33 mouse cellular contexts compared by ENCODE assay signal in the genomic region with DNA sequence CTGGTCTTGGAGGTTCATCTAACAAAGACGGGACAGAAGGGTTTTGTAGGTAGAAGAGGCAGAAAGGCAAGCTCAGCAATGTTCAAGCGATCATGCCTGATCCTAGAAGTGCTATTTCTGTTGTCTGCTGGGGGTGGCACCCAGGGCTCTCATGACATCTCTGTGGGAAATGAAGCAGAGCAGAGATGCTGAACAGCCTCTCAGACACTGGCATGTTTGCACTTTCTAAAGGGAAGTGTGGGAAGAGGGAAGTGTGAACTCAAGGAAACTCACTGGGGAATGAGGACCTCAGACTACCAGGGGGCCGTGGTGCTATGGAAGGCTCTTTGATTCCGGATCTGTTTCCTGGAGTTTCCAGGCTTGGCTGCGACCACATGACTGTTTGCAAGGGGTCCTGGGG. TPM values are rescaled to one million over a fixed set of nuclear protein-coding genes. Genes with fewer than 3 reads are reported as not detected.
A peak's percentile ranks its signal among the peaks of the same experiment; 100 is the strongest.
DNase-seq lines count a peak whose midpoint lies in the region; ATAC-seq and TF ChIP-seq lines count a peak whose summit lies in the region.
"Had no signal": no experiment of that assay in that cellular context is flagged by ENCODE, and none has a peak within 500 bp of the region (broad histone marks: within the 10 kb centered on the region; RNA-seq: fewer than 3 reads in every experiment).

No protein-coding gene starts in this region.

- H3K9me3 ChIP-seq in intestine, embryonic 15.5 days, result no peaks in the 10 kb centered on the region
- H3K9me3 ChIP-seq in intestine, embryonic 16.5 days (ENCODE audit: control insufficient read depth, low read length), result no peaks in the 10 kb centered on the region
- H3K9me3 ChIP-seq in liver, embryonic 12.5 days (replicated peaks), result no peaks in the 10 kb centered on the region
- 0 out of 2 replicates have a peak, but pooled peaks cover 3% of the 10 kb centered on the region for H3K9me3 ChIP-seq in stomach, embryonic 16.5 days (replicated peaks; ENCODE audit: control insufficient read depth, low read length)
- H3K9me3 ChIP-seq: embryonic facial prominence, embryonic 10.5 days; embryonic facial prominence, embryonic 15.5 days; forebrain, embryonic 12.5 days; G1E; limb, embryonic 15.5 days; midbrain, embryonic 15.5 days had no signal

- no peak overlapping the region for H3K4me3 ChIP-seq in intestine, embryonic 15.5 days (replicated peaks)
- H3K4me3 ChIP-seq in intestine, embryonic 16.5 days (ENCODE audit: low read length), result no peak overlapping the region
- no peak overlapping the region for H3K4me3 ChIP-seq in liver, adult 2 months (ENCODE audit: insufficient read depth, low read depth, low read length)
- no peak overlapping the region for H3K4me3 ChIP-seq in liver, embryonic 12.5 days
- H3K4me3 ChIP-seq in stomach, embryonic 16.5 days (replicated peaks; ENCODE audit: low read length), result no peak overlapping the region
- H3K4me3 ChIP-seq: embryonic facial prominence, embryonic 10.5 days; embryonic facial prominence, embryonic 15.5 days; forebrain, embryonic 12.5 days; hindbrain, embryonic 12.5 days; left cerebral cortex, adult 2 months; limb, embryonic 15.5 days; midbrain, embryonic 15.5 days; myocyte; neural tube, embryonic 12.5 days had no signal

- ATAC-seq in intestine, embryonic 15.5 days, result no peak
- no peak for ATAC-seq in intestine, embryonic 16.5 days
- no peak for ATAC-seq in liver, embryonic 12.5 days
- ATAC-seq in granulocyte monocyte progenitor cell, adult 5-6 weeks (replicated peaks; ENCODE audit: poor library complexity, severe bottlenecking), result peak; percentile 76
- no peak for ATAC-seq in stomach, embryonic 16.5 days (ENCODE audit: insufficient read depth, low FRiP score)
- ATAC-seq in inflammation-experienced regulatory T-cells, adult 6 months, result no peak
- ATAC-seq: forebrain, postnatal 0 days; hindbrain, postnatal 0 days; liver, postnatal 0 days; midbrain, embryonic 15.5 days had no signal

- peaks cover 13% of the 10 kb centered on the region for H3K4me1 ChIP-seq in intestine, embryonic 15.5 days (replicated peaks)
- H3K4me1 ChIP-seq in intestine, embryonic 16.5 days (ENCODE audit: control insufficient read depth, insufficient read depth, low read length), result peaks cover 14% of the 10 kb centered on the region
- 0 out of 2 replicates have a peak, but pooled peaks cover 2% of the 10 kb centered on the region for H3K4me1 ChIP-seq in liver, adult 2 months (ENCODE audit: control insufficient read depth, insufficient read depth, low read length)
- H3K4me1 ChIP-seq in liver, embryonic 12.5 days, result peaks cover 12% of the 10 kb centered on the region
- H3K4me1 ChIP-seq in stomach, embryonic 16.5 days (ENCODE audit: control insufficient read depth, insufficient read depth, low read length), result peaks cover 4% of the 10 kb centered on the region; the same call in 1 of the 2 replicates
- H3K4me1 ChIP-seq: forebrain, embryonic 12.5 days; hindbrain, embryonic 12.5 days; midbrain, embryonic 15.5 days; neural tube, embryonic 12.5 days had no signal

- no peaks in the 10 kb centered on the region for H3K27me3 ChIP-seq in intestine, embryonic 15.5 days (replicated peaks)
- no peaks in the 10 kb centered on the region for H3K27me3 ChIP-seq in intestine, embryonic 16.5 days (replicated peaks; ENCODE audit: control insufficient read depth, insufficient read depth, low read length)
- no peaks in the 10 kb centered on the region for H3K27me3 ChIP-seq in liver, adult 2 months (ENCODE audit: control insufficient read depth, insufficient read depth, low read length)
- no peaks in the 10 kb centered on the region for H3K27me3 ChIP-seq in liver, embryonic 12.5 days (replicated peaks)
- H3K27me3 ChIP-seq in stomach, embryonic 16.5 days (ENCODE audit: control insufficient read depth, insufficient read depth, low read length), result no peaks in the 10 kb centered on the region
- H3K27me3 ChIP-seq: embryonic facial prominence, embryonic 15.5 days; forebrain, embryonic 12.5 days; hindbrain, embryonic 12.5 days; limb, embryonic 15.5 days; midbrain, embryonic 15.5 days; neural tube, embryonic 12.5 days had no signal

- H3K9ac ChIP-seq in intestine, embryonic 15.5 days, result no peak overlapping the region
- no peak overlapping the region for H3K9ac ChIP-seq in intestine, embryonic 16.5 days (ENCODE audit: low read depth, low read length)
- no peak overlapping the region for H3K9ac ChIP-seq in liver, adult 2 months (ENCODE audit: low read depth, low read length)
- no peak overlapping the region for H3K9ac ChIP-seq in liver, embryonic 12.5 days
- H3K9ac ChIP-seq in stomach, embryonic 16.5 days (ENCODE audit: low read length), result no peak overlapping the region
- H3K9ac ChIP-seq: embryonic facial prominence, embryonic 15.5 days; forebrain, embryonic 12.5 days; forebrain, postnatal 0 days; hindbrain, embryonic 12.5 days; limb, embryonic 15.5 days; liver, postnatal 0 days; midbrain, embryonic 15.5 days; neural tube, embryonic 12.5 days had no signal

- TF ChIP-seq CTCF in liver, adult 2 months (IDR thresholded peaks at IDR 0.05; ENCODE audit: low read depth, low read length), result no peak

- no peaks in the 10 kb centered on the region for H3K79me2 ChIP-seq in liver, adult 2 months (ENCODE audit: control insufficient read depth, insufficient read depth, low read length)

- no peak for TF ChIP-seq POLR2A in liver, adult 2 months (IDR thresholded peaks at IDR 0.05; ENCODE audit: extremely low read depth, insufficient read depth, low read length)

- WGBS in intestine, embryonic 15.5 days, result 77% methylated on average over 5 of the region's 5 CpGs
- 81% methylated on average over 5 of the region's 5 CpGs for WGBS in intestine, embryonic 16.5 days
- WGBS in liver, adult 2 months, result 83% methylated on average over 5 of the region's 5 CpGs
- WGBS in liver, embryonic 12.5 days (ENCODE audit: insufficient replicate concordance), result 52% methylated on average over 5 of the region's 5 CpGs
- 80% methylated on average over 5 of the region's 5 CpGs for WGBS in stomach, embryonic 16.5 days

- no peaks in the 10 kb centered on the region for H3K36me3 ChIP-seq in intestine, embryonic 15.5 days
- H3K36me3 ChIP-seq in intestine, embryonic 16.5 days (ENCODE audit: control insufficient read depth, insufficient read depth, low read length), result no peaks in the 10 kb centered on the region
- H3K36me3 ChIP-seq in liver, adult 2 months (ENCODE audit: control insufficient read depth, insufficient read depth, low read length), result no peaks in the 10 kb centered on the region
- no peaks in the 10 kb centered on the region for H3K36me3 ChIP-seq in liver, embryonic 12.5 days
- no peaks in the 10 kb centered on the region for H3K36me3 ChIP-seq in stomach, embryonic 16.5 days (ENCODE audit: control insufficient read depth, insufficient read depth, low read length)
- H3K36me3 ChIP-seq: embryonic facial prominence, embryonic 10.5 days; embryonic facial prominence, embryonic 15.5 days; forebrain, embryonic 12.5 days; G1E; hindbrain, embryonic 12.5 days; limb, embryonic 15.5 days; midbrain, embryonic 15.5 days; neural tube, embryonic 12.5 days had no signal

- H3K27ac ChIP-seq in intestine, embryonic 15.5 days, result 0 out of 2 replicates have a peak overlapping the region, but pooled peaks have one; percentile 82
- no peak overlapping the region for H3K27ac ChIP-seq in intestine, embryonic 16.5 days (ENCODE audit: low read length)
- no peak overlapping the region for H3K27ac ChIP-seq in liver, adult 2 months (replicated peaks; ENCODE audit: insufficient read depth, low read depth, low read length)
- H3K27ac ChIP-seq in liver, embryonic 12.5 days, result no peak overlapping the region
- H3K27ac ChIP-seq in stomach, embryonic 16.5 days (ENCODE audit: low read length), result peak overlapping the region; percentile 75; the same call in 1 of the 2 replicates
- H3K27ac ChIP-seq: embryonic facial prominence, embryonic 10.5 days; embryonic facial prominence, embryonic 15.5 days; forebrain, embryonic 12.5 days; hindbrain, embryonic 12.5 days; hindbrain, postnatal 0 days; kidney, postnatal 0 days; left cerebral cortex, adult 2 months; limb, embryonic 15.5 days; midbrain, embryonic 15.5 days; neural tube, embryonic 12.5 days had no signal

- no peak overlapping the region for H3K4me2 ChIP-seq in intestine, embryonic 15.5 days (replicated peaks)
- H3K4me2 ChIP-seq in intestine, embryonic 16.5 days (ENCODE audit: low read depth, low read length), result no peak overlapping the region
- H3K4me2 ChIP-seq in liver, embryonic 12.5 days, result no peak overlapping the region
- no peak overlapping the region for H3K4me2 ChIP-seq in stomach, embryonic 16.5 days (ENCODE audit: low read depth, low read length)
- H3K4me2 ChIP-seq: embryonic facial prominence, embryonic 15.5 days; forebrain, embryonic 12.5 days; heart, embryonic 11.5 days; hindbrain, embryonic 12.5 days; limb, embryonic 15.5 days; midbrain, embryonic 15.5 days; neural tube, embryonic 12.5 days had no signal

- peak; percentile 23 for DNase-seq in liver, adult 2 months (ENCODE audit: extremely low read depth, low read depth, low spot score)
- DNase-seq in lung, postnatal 25 days (ENCODE audit: low spot score), result no peak
- DNase-seq: adrenal gland, postnatal 10 days; cerebellum, adult 11-12 months; cerebellum, postnatal 10 days; forebrain, postnatal 0 days; gastrocnemius, postnatal 25 days; heart, adult 18-20 months; heart, postnatal 36 days; kidney, adult 11 months; liver, postnatal 0 days; lung, postnatal 4 days; thymus, adult 2 months; thymus, postnatal 36 days had no signal

RNA-seq across cellular contexts. Expression of a gene that starts 39.5 kb away (rescaled TPM):
- polyA plus RNA-seq in intestine, embryonic 15.5 days (2015; fragmentation: Nextera tagmentation; extraction: Ambion mirVana), result 26.9 and 27.4 TPM in 2 replicates
- 22.6 and 25.5 TPM in 2 replicates for polyA plus RNA-seq in intestine, embryonic 16.5 days (2015; fragmentation: Nextera tagmentation; extraction: Ambion mirVana)
- total RNA-seq in liver, adult 2 months (2014; rRNA removed), result 4.1 and 5.6 TPM in 2 replicates
- polyA plus RNA-seq in liver, adult 2 months (2012; rRNA removed), result 2.8 and 3.4 TPM in 2 replicates
- polyA plus RNA-seq in liver, embryonic 12.5 days (2016; fragmentation: Nextera tagmentation; extraction: Ambion mirVana), result 19.7 and 20.7 TPM in 2 replicates
- 9.4 and 16.0 TPM in 2 replicates for total RNA-seq in granulocyte monocyte progenitor cell, adult 5-6 weeks (2014; fragmentation: Nextera tagmentation)
- 23.1 and 24.3 TPM in 2 replicates for total RNA-seq in granulocyte monocyte progenitor cell, adult 5-6 weeks (2017)
- polyA plus RNA-seq in stomach, embryonic 16.5 days (2015; fragmentation: Nextera tagmentation; extraction: Ambion mirVana), result 23.7 and 26.1 TPM in 2 replicates
- polyA plus RNA-seq in inflammation-experienced regulatory T-cells, adult 6 months (2017; shearing (Covaris generic)), result 10 to 100 TPM in 2 of 3 experiments, 1 to 10 TPM in 1; 9.1 to 17.4 (median 14.2) TPM

Comparison
In these comparisons a context has a peak if more than half of its experiments do, and no peak if none do; other contexts are left out.
1. H3K27ac ChIP-seq: peak in intestine, embryonic 15.5 days (single experiment) and stomach, embryonic 16.5 days (single experiment); none in intestine, embryonic 16.5 days (single experiment), liver, adult 2 months (single experiment) and liver, embryonic 12.5 days (single experiment).